Mouse (Mus musculus): ENCODE results near the gene Tenm3.
"Not testable (repeated sequence)": the region's sequence is repeated elsewhere in the genome, so short reads cannot be mapped to it uniquely, and the experiment has no call there.

Gene Tenm3

DNA sequence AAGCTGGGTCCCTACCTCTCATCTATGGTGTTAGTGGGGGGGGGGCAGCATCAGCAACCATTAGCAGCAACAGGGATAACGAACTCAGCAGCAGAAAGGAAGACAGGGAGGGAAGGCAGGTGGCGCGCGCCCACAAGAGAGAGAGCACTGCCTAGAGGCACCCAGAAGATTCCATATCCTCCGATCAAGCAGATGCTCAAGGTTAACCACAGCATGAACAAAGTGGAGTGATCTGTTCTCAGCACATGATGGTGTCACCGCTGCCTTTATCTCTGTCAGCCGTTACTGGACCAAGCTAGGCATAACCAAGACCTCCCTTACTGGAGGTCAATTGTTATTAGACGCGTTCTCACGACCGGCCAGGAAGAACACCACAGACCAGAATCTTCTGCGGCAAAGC, 655.2 kb downstream of the Tenm3 start:
- DNase-seq, result no peak

DNA sequence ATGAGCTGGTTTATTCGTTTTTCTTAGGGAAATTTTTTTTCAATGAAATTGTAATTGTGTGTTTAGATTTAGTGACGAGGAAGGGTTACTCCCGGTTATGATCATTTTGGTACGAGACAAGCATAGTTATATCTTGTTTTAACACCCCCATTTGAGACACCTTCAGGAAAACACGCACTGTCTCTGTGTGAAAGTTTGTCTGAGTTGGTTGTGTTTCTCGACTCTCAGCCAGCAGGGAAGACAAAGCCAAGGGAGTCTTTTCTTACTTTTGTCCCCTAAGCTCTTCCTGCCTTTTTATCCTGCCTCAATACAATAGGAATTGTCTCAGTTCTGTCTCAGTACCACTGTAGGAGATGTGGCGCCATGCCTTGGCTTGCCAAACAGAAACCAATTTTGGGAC, 660.0 kb downstream of the Tenm3 start:
- no peak for DNase-seq

DNA sequence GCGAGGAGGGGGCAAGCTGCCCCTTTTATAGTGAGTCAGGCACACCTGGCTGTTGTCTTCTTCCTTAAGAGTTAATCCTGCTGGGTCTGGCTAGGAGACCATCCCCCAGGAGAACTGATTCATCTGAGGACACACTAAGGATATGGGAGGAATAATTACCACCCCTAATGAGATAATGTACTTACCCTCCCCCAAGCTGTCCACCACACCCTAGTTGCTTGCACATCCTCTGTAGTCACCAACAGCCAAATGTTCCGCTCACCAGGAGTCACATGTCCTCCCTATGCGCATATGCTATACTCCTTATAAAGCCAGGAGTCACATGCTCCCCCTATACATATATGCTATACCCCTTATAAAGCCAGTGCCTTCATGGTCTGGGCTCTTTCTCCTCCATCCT, 662.8 kb downstream of the Tenm3 start:
- DNase-seq, result no peak

DNA sequence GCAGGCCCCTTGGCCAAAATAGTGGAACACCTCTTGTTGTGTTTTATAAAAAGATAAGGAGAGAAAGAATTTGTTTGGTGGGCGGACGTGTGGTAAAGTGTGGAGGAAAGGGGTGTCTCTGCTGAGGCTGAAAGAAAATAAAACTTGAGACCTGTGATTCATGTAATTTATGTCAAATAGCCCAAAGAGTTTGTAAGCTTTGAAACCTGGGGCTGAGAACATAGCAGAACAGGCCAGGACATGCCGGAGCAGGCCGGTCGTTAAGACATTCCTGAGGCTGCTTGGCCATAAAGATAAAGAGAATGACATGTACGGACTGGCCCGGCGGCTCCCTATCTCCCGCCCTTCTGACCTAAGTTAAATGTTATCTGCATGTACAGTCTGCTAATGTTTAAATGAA, 663.6 kb downstream of the Tenm3 start:
- not testable (repeated sequence) for DNase-seq

DNA sequence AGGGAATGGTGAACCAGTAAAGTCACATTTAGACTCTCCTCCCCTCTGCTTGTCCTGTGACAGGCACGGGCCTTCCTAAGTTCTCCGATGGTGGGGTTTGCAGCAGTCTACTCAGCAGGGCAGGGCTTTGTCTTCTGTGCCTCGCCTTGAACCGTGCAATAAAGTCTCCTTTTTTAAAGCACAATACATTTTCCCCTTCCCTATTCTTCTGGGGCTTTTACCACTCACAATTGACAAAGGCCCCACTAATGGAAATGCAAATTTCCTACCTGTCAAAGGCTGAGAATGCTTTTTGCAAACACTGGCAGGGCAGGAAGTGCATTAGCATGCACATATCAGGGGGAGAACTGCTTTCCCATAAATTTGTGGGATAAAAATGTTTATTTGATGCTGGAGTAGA, 664.8 kb downstream of the Tenm3 start:
- no peak for DNase-seq

DNA sequence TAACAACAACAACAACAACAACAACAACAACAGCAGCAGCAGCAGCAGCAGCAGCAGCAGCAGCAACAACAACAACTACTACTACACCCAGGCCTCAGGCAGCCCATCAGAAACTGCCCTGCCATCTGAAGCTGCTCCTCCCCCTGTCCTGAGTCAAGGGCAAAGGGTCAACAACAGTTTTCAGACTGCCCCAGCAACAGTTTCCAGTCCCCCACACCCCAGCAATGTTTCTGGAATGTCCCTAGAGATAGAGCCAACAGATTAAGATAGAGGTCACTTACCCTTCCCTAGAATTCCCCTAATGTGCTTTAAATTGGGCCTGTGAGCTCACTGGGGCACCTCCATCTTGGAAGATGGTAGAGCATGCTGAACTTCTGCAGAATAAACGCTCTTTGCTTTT, 665.9 kb downstream of the Tenm3 start:
- DNase-seq, result no peak
